ENCODE assay signal across 12 mouse cellular contexts in genomic region chr8:72642885-72643284, GRCm38 (mm10). TPM values are rescaled to one million over a fixed set of nuclear protein-coding genes. Genes with fewer than 3 reads are reported as not detected.
DNase-seq lines count a peak whose midpoint lies in the region; ATAC-seq lines count a peak whose summit lies in the region.
"Had no signal": no experiment of that assay in that cellular context is flagged by ENCODE, and none has a peak within 500 bp of the region (broad histone marks: within the 10 kb centered on the region; RNA-seq: fewer than 3 reads in every experiment).

No protein-coding gene starts in this region.

- no peak overlapping the region for H3K4me3 ChIP-seq in heart, embryonic 11.5 days (ENCODE audit: low read depth, low read length)
- no peak overlapping the region for H3K4me3 ChIP-seq in midbrain, embryonic 11.5 days (ENCODE audit: low read depth, low read length)
- no peak overlapping the region for H3K4me3 ChIP-seq in midbrain, embryonic 15.5 days
- no peak overlapping the region for H3K4me3 ChIP-seq in limb, embryonic 13.5 days

- H3K4me2 ChIP-seq in heart, embryonic 11.5 days: no peak overlapping the region
- no peak overlapping the region for H3K4me2 ChIP-seq in midbrain, embryonic 11.5 days
- H3K4me2 ChIP-seq in midbrain, embryonic 15.5 days: no peak overlapping the region
- no peak overlapping the region for H3K4me2 ChIP-seq in limb, embryonic 13.5 days (replicated peaks)
- H3K4me2 ChIP-seq: lung, embryonic 14.5 days had no signal

- H3K4me1 ChIP-seq in heart, embryonic 11.5 days (ENCODE audit: control insufficient read depth, insufficient read depth, low read length): peaks cover 4% of the 10 kb centered on the region; the same call in 1 of the 2 replicates
- no peaks in the 10 kb centered on the region for H3K4me1 ChIP-seq in midbrain, embryonic 11.5 days (ENCODE audit: control insufficient read depth, insufficient read depth, low read length)
- H3K4me1 ChIP-seq in midbrain, embryonic 15.5 days: peaks cover 4% of the 10 kb centered on the region; the same call in 1 of the 2 replicates
- 0 out of 2 replicates have a peak, but pooled peaks cover 5% of the 10 kb centered on the region for H3K4me1 ChIP-seq in limb, embryonic 13.5 days

- H3K9me3 ChIP-seq in heart, embryonic 11.5 days (replicated peaks; ENCODE audit: control insufficient read depth, low read length): no peaks in the 10 kb centered on the region
- H3K9me3 ChIP-seq in midbrain, embryonic 11.5 days (ENCODE audit: control insufficient read depth, low read length): no peaks in the 10 kb centered on the region
- H3K9me3 ChIP-seq in midbrain, embryonic 15.5 days: no peaks in the 10 kb centered on the region
- no peaks in the 10 kb centered on the region for H3K9me3 ChIP-seq in limb, embryonic 13.5 days

- WGBS in heart, embryonic 11.5 days (ENCODE audit: insufficient replicate concordance): 84% methylated on average over 1 of the region's 1 CpGs
- WGBS in midbrain, embryonic 11.5 days: 86% methylated on average over 1 of the region's 1 CpGs
- 87% methylated on average over 1 of the region's 1 CpGs for WGBS in midbrain, embryonic 15.5 days
- WGBS in limb, embryonic 13.5 days: 93% methylated on average over 1 of the region's 1 CpGs

- no peak overlapping the region for H3K9ac ChIP-seq in heart, embryonic 11.5 days (ENCODE audit: low read depth, low read length)
- no peak overlapping the region for H3K9ac ChIP-seq in midbrain, embryonic 11.5 days (ENCODE audit: low read length)
- H3K9ac ChIP-seq in midbrain, embryonic 15.5 days: no peak overlapping the region
- H3K9ac ChIP-seq in limb, embryonic 13.5 days: no peak overlapping the region
- H3K9ac ChIP-seq: lung, embryonic 14.5 days had no signal

- intact Hi-C loops in heart, postnatal 10 days (cut with DNase I): no loop called here
- intact Hi-C loops in left cerebral cortex, postnatal 4 days (cut with DNase I): no loop called here

- peak; percentile 73 for ATAC-seq in heart, embryonic 11.5 days (replicated peaks; ENCODE audit: insufficient number of reproducible peaks, low FRiP score, low TSS enrichment)
- ATAC-seq in midbrain, embryonic 11.5 days (ENCODE audit: low FRiP score): 0 out of 2 replicates have a peak, but pooled peaks have one; percentile 33
- no peak; the same call in 1 of the 2 replicates for ATAC-seq in midbrain, embryonic 15.5 days (replicated peaks)
- peak; percentile 28; the same call in 1 of the 2 replicates for ATAC-seq in limb, embryonic 13.5 days (ENCODE audit: low FRiP score, low read depth)
- peak; percentile 61 for ATAC-seq in neutrophil, adult 5-6 weeks (ENCODE audit: extremely low read depth, insufficient number of reproducible peaks, low FRiP score, poor library complexity, severe bottlenecking)
- ATAC-seq: forebrain, embryonic 16.5 days had no signal

- H3K27me3 ChIP-seq in heart, embryonic 11.5 days (ENCODE audit: control insufficient read depth, insufficient read depth, low read length): no peaks in the 10 kb centered on the region
- no peaks in the 10 kb centered on the region for H3K27me3 ChIP-seq in midbrain, embryonic 11.5 days (ENCODE audit: control insufficient read depth, insufficient read depth, low read length)
- no peaks in the 10 kb centered on the region for H3K27me3 ChIP-seq in midbrain, embryonic 15.5 days (replicated peaks)
- no peaks in the 10 kb centered on the region for H3K27me3 ChIP-seq in limb, embryonic 13.5 days

- no peaks in the 10 kb centered on the region for H3K36me3 ChIP-seq in heart, embryonic 11.5 days (ENCODE audit: control insufficient read depth, insufficient read depth, low read length)
- no peaks in the 10 kb centered on the region for H3K36me3 ChIP-seq in midbrain, embryonic 11.5 days (ENCODE audit: control insufficient read depth, insufficient read depth, low read length)
- H3K36me3 ChIP-seq in midbrain, embryonic 15.5 days (replicated peaks): no peaks in the 10 kb centered on the region
- H3K36me3 ChIP-seq in limb, embryonic 13.5 days: no peaks in the 10 kb centered on the region

- no peak overlapping the region for H3K27ac ChIP-seq in heart, embryonic 11.5 days (ENCODE audit: low read depth, low read length)
- H3K27ac ChIP-seq in midbrain, embryonic 11.5 days (ENCODE audit: low read depth, low read length): no peak overlapping the region
- no peak overlapping the region for H3K27ac ChIP-seq in midbrain, embryonic 15.5 days
- H3K27ac ChIP-seq in limb, embryonic 13.5 days: no peak overlapping the region

- no peak for DNase-seq in heart, postnatal 10 days
- DNase-seq in midbrain, embryonic 11.5 days (ENCODE audit: low spot score, missing footprints): no peak
- DNase-seq in kidney, adult 9 months: no peak
- DNase-seq in left cerebral cortex, postnatal 4 days: no peak
- DNase-seq: heart, adult 18-20 months; lung, embryonic 14.5 days; right cerebral cortex, postnatal 14 days had no signal

RNA-seq across cellular contexts. Expression of gene Nwd1, which starts 3.6 kb away (rescaled TPM):
- 0.07 and 0.10 TPM in 2 replicates for polyA plus RNA-seq in heart, embryonic 11.5 days (2014; fragmentation: Nextera tagmentation; extraction: Ambion mirVana)
- total RNA-seq in heart, postnatal 10 days (2021): under 1 TPM; 0.82 to 0.89 TPM
- 0.03 and 0.07 TPM in 2 replicates for polyA plus RNA-seq in midbrain, embryonic 11.5 days (2014; fragmentation: Nextera tagmentation; extraction: Ambion mirVana)
- 1.7 TPM in 2 replicates for polyA plus RNA-seq in midbrain, embryonic 15.5 days (2015; fragmentation: Nextera tagmentation; extraction: Ambion mirVana)
- polyA plus RNA-seq in limb, embryonic 13.5 days (2015; fragmentation: Nextera tagmentation; extraction: Ambion mirVana): 0.01 and 0.04 TPM in 2 replicates
- 0.12 TPM in 2 replicates for total RNA-seq in neutrophil, adult 5-6 weeks (2017)
- total RNA-seq in left cerebral cortex, postnatal 4 days (2021): 10 to 100 TPM; 21.6 to 23.4 TPM
- polyA plus RNA-seq: lung, embryonic 14.5 days had no signal
